Mouse (Mus musculus): ENCODE results near the gene Zswim9. TPM values are rescaled to one million over a fixed set of nuclear protein-coding genes. Genes with fewer than 3 reads are reported as not detected.

The Zswim9 gene
- total RNA-seq, 2 experiments from 2014 or later, result 8.4 to 9.6 TPM

DNA sequence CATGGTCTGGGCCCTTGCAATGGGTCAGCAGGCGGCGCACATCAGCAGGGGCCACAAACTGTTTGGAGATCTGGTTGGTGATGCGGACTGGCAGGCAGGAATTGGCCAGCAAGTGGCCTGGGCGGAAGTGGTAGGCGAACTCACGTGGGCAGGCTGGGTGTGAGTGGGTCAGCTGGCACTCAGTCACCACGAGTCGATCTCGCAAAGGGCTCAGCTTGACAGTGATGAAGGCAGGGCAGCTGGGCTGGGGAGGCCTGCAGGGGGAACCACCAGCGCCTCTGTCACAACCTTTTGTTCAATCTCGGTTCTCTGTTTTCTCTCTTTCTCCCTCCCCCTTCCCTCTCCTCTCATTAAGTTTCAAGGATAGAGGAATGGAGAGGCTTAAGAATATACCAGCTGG lies 9.1 kb downstream of the Zswim9 start:
- no peak for DNase-seq (ENCODE audit: low spot score in 2 of 2)

DNA sequence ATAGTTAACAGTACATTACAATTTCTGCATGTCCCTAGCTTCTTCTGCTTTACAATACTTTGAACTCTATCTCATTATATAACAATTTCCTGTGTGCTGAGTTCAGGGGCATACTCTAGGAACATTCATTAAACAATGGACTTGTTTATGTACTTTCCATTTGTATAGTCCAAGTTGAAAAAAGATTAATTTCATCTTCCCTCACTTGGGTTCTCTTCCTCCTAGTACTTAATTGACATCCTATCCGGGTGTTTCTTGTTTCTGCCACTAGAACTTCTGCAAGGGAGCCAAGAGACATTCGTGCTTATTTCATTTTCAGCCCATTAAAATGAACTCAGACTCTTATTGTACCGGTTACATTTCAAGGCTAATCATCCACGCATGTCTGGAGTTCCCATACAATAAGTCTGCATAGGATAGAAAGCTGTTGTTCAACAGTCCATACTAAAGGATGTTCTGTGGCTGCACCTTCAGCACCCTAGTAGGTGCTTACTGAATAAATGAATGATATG lies 9.7 kb downstream of the Zswim9 start:
- DNase-seq (ENCODE audit: low spot score in 2 of 2), result no peak

GRCm38 (mm10) chr7:13264396-13264795 lies 14.1 kb downstream of the Zswim9 start:
- no peak for DNase-seq (ENCODE audit: low spot score in 2 of 2)

DNA sequence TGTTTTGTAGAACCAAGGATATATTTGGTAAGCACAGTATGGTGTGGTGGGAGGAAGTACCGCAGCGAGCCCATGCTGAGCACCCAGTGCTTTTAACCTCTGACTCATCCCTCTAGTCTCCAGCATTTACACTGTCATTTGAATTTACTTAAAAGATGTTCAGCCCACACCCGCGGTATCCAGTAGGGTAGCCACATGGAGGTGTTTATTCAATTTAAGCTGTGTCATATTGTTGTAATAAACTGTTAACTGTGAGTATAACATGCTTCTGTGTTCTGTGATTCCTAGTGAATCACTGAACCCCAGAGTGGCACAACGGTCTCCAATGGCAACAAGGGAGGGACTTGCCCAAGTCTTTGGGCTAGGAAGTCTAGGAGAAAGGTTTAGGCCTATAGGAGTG lies 14.7 kb downstream of the Zswim9 start:
- no peak for DNase-seq (ENCODE audit: low spot score in 2 of 2)

- no peak for DNase-seq (ENCODE audit: low spot score in 2 of 2)
Measured at GRCm38 (mm10) chr7:13260746-13261700, 17.5 kb downstream of the Zswim9 start.

GRCm38 (mm10) chr7:13212720-13213119 lies 65.8 kb downstream of the Zswim9 start, which contains the start of gene Vmn1r89:
TSS of gene Vmn1r89 (plus strand) at chr7:13213020.
- no peak for DNase-seq (ENCODE audit: low spot score in 2 of 2)

Other genes with a start within 250 kb of the Zswim9 start
- 100 to 1,000 TPM; 210 to 213 TPM for gene Chmp2a, start 243.9 kb downstream of the Zswim9 start, total RNA-seq (2021)
- 100 to 1,000 TPM; 162 to 182 TPM for gene Ube2m, start 240.4 kb downstream of the Zswim9 start, total RNA-seq (2021)
- gene Mzf1, start 224.0 kb downstream of the Zswim9 start, total RNA-seq (2021), result 1 to 10 TPM; 1.8 to 2.2 TPM
- not detected for gene Vmn1r85, start 183.5 kb downstream of the Zswim9 start, total RNA-seq (2021)
- not detected for gene Vmn1r86, start 158.8 kb downstream of the Zswim9 start, total RNA-seq (2021)
- gene Vmn1r87, start 138.6 kb downstream of the Zswim9 start, total RNA-seq (2021), result not detected
- gene Vmn1r88, start 119.2 kb downstream of the Zswim9 start, total RNA-seq (2021), result under 1 TPM; 0.06 to 0.10 TPM
- gene Vmn1r89, start 65.7 kb downstream of the Zswim9 start, total RNA-seq (2021), result not detected
- 1 to 10 TPM; 6.6 to 9.8 TPM for gene Lig1, start 1.4 kb downstream of the Zswim9 start, total RNA-seq (2021)
- gene Pla2g4c, start 45.9 kb upstream of the Zswim9 start, total RNA-seq (2021), result under 1 TPM; 0.20 to 0.38 TPM
- gene Cabp5, start 119.4 kb upstream of the Zswim9 start, total RNA-seq (2021), result not detected
- not detected for gene Bsph1, start 172.1 kb upstream of the Zswim9 start, total RNA-seq (2021)